ENCODE assay signal across 9 mouse cellular contexts in genomic region chr7:18926911-18927310, GRCm38 (mm10). TPM values are rescaled to one million over a fixed set of nuclear protein-coding genes. Genes with fewer than 3 reads are reported as not detected.
DNase-seq lines count a peak whose midpoint lies in the region; ATAC-seq and TF ChIP-seq lines count a peak whose summit lies in the region.
"Had no signal": no experiment of that assay in that cellular context is flagged by ENCODE, and none has a peak within 500 bp of the region (broad histone marks: within the 10 kb centered on the region; RNA-seq: fewer than 3 reads in every experiment).

No protein-coding gene starts in this region.

- peak overlapping the region; percentile 96 for H3K27ac ChIP-seq in left cerebral cortex, adult 2 months
- H3K27ac ChIP-seq in forebrain, embryonic 12.5 days = peak overlapping the region; percentile 94
- H3K27ac ChIP-seq in intestine, embryonic 16.5 days (ENCODE audit: low read length) = peak overlapping the region; percentile 33; the same call in 1 of the 2 replicates
- H3K27ac ChIP-seq in neural tube, embryonic 14.5 days (ENCODE audit: low read depth, low read length) = peak overlapping the region; percentile 94

- H3K9ac ChIP-seq in forebrain, embryonic 12.5 days = peak overlapping the region; percentile 100
- no peak overlapping the region for H3K9ac ChIP-seq in intestine, embryonic 16.5 days (ENCODE audit: low read depth, low read length)
- H3K9ac ChIP-seq in neural tube, embryonic 14.5 days (replicated peaks; ENCODE audit: low read depth, low read length) = peak overlapping the region; percentile 99

- H3K27me3 ChIP-seq in forebrain, embryonic 12.5 days = no peaks in the 10 kb centered on the region; the same call in 1 of the 2 replicates
- H3K27me3 ChIP-seq in intestine, embryonic 16.5 days (replicated peaks; ENCODE audit: control insufficient read depth, insufficient read depth, low read length) = peaks cover 44% of the 10 kb centered on the region
- H3K27me3 ChIP-seq in neural tube, embryonic 14.5 days (ENCODE audit: control insufficient read depth, insufficient read depth, low read length) = no peaks in the 10 kb centered on the region

- ATAC-seq in forebrain, embryonic 12.5 days (ENCODE audit: low FRiP score) = 0 out of 2 replicates have a peak, but pooled peaks have one; percentile 0
- ATAC-seq in intestine, embryonic 16.5 days = 0 out of 2 replicates have a peak, but pooled peaks have one; percentile 7
- ATAC-seq in neural tube, embryonic 14.5 days (ENCODE audit: low read depth) = peak; percentile 4; the same call in 1 of the 2 replicates
- no peak for ATAC-seq in monocyte, adult 5-6 weeks (replicated peaks; ENCODE audit: insufficient number of reproducible peaks, low FRiP score, low TSS enrichment, poor library complexity, severe bottlenecking)
- ATAC-seq in erythroblast, adult 5-6 weeks (replicated peaks; ENCODE audit: low FRiP score, poor library complexity, severe bottlenecking) = no peak

- peak overlapping the region; percentile 77 for H3K4me2 ChIP-seq in forebrain, embryonic 12.5 days
- peak overlapping the region; percentile 87; the same call in 1 of the 2 replicates for H3K4me2 ChIP-seq in intestine, embryonic 16.5 days (ENCODE audit: low read depth, low read length)
- H3K4me2 ChIP-seq in neural tube, embryonic 14.5 days (ENCODE audit: low read depth, low read length) = peak overlapping the region; percentile 85

- H3K9me3 ChIP-seq in forebrain, embryonic 12.5 days = no peaks in the 10 kb centered on the region
- no peaks in the 10 kb centered on the region for H3K9me3 ChIP-seq in intestine, embryonic 16.5 days (ENCODE audit: control insufficient read depth, low read length)
- no peaks in the 10 kb centered on the region for H3K9me3 ChIP-seq in neural tube, embryonic 14.5 days (ENCODE audit: control insufficient read depth, low read length)

- peaks cover 65% of the 10 kb centered on the region for H3K4me1 ChIP-seq in forebrain, embryonic 12.5 days
- H3K4me1 ChIP-seq in intestine, embryonic 16.5 days (ENCODE audit: control insufficient read depth, insufficient read depth, low read length) = peaks cover 7% of the 10 kb centered on the region; the same call in 1 of the 2 replicates
- H3K4me1 ChIP-seq in neural tube, embryonic 14.5 days (ENCODE audit: control insufficient read depth, insufficient read depth, low read length) = peaks cover 43% of the 10 kb centered on the region

- no peak for TF ChIP-seq CTCF in left cerebral cortex, adult 2 months (IDR thresholded peaks at IDR 0.05)

- H3K36me3 ChIP-seq in forebrain, embryonic 12.5 days (replicated peaks) = no peaks in the 10 kb centered on the region
- H3K36me3 ChIP-seq in intestine, embryonic 16.5 days (ENCODE audit: control insufficient read depth, insufficient read depth, low read length) = no peaks in the 10 kb centered on the region
- no peaks in the 10 kb centered on the region for H3K36me3 ChIP-seq in neural tube, embryonic 14.5 days (ENCODE audit: control insufficient read depth, insufficient read depth, low read length)

- DNase-seq in left cerebral cortex, adult 2 months (ENCODE audit: extremely low spot score in 1 of 2, low spot score in 2 of 2) = no peak
- no peak for DNase-seq in left cerebral cortex, postnatal 36 days (ENCODE audit: low spot score in 2 of 2)
- DNase-seq in embryo, embryonic 10 days (ENCODE audit: low spot score) = no peak
- DNase-seq: thymus, adult 2 months had no signal

- intact Hi-C loops in left cerebral cortex, adult 2 months (cut with DNase I) = loop anchor here (2.0 kb wide), 1 partner anchor 24 kb away; no protein-coding TSS in a partner anchor
- intact Hi-C loops in left cerebral cortex, postnatal 36 days (cut with DNase I) = loop anchor here (5.0 kb wide), 1 partner anchor 35 kb away; no protein-coding TSS in a partner anchor

- 55% methylated on average over 6 of the region's 6 CpGs for WGBS in forebrain, embryonic 12.5 days
- 36% methylated on average over 6 of the region's 6 CpGs for WGBS in intestine, embryonic 16.5 days
- WGBS in neural tube, embryonic 14.5 days = 38% methylated on average over 6 of the region's 6 CpGs

- H3K4me3 ChIP-seq in left cerebral cortex, adult 2 months = peak overlapping the region; percentile 88
- peak overlapping the region; percentile 95 for H3K4me3 ChIP-seq in forebrain, embryonic 12.5 days (replicated peaks)
- H3K4me3 ChIP-seq in intestine, embryonic 16.5 days (ENCODE audit: low read length) = peak overlapping the region; percentile 58
- peak overlapping the region; percentile 90 for H3K4me3 ChIP-seq in neural tube, embryonic 14.5 days (ENCODE audit: low read depth, low read length)

RNA-seq across cellular contexts. Expression of gene Nova2, which starts 1.2 kb away (rescaled TPM):
- 10 to 100 TPM; 79.9 to 86.4 TPM for total RNA-seq in left cerebral cortex, adult 2 months (2021)
- 10 to 100 TPM; 75.3 to 88.8 TPM for total RNA-seq in left cerebral cortex, postnatal 36 days (2021)
- 10.8 and 11.3 TPM in 2 replicates for polyA plus RNA-seq in forebrain, embryonic 12.5 days (2016; fragmentation: Nextera tagmentation; extraction: Ambion mirVana)
- polyA plus RNA-seq in intestine, embryonic 16.5 days (2015; fragmentation: Nextera tagmentation; extraction: Ambion mirVana) = 0.34 and 0.40 TPM in 2 replicates
- 17.1 and 18.4 TPM in 2 replicates for polyA plus RNA-seq in neural tube, embryonic 14.5 days (2014; fragmentation: Nextera tagmentation; extraction: Ambion mirVana)
- total RNA-seq in monocyte, adult 5-6 weeks (2017) = not detected in 3 replicates
- total RNA-seq in erythroblast, adult 5-6 weeks (2015; ENCODE audit: low replicate concordance) = not detected in 2 replicates
- total RNA-seq in erythroblast, adult 5-6 weeks (2017; ENCODE audit: low replicate concordance) = not detected in 2 replicates

RNA-seq across cellular contexts. Expression of gene Ccdc61, which starts 16.7 kb away (rescaled TPM):
- 10 to 100 TPM; 10.5 to 11.0 TPM for total RNA-seq in left cerebral cortex, adult 2 months (2021)
- 10 to 100 TPM; 10.6 to 11.0 TPM for total RNA-seq in left cerebral cortex, postnatal 36 days (2021)
- polyA plus RNA-seq in forebrain, embryonic 12.5 days (2016; fragmentation: Nextera tagmentation; extraction: Ambion mirVana) = 39.7 and 41.0 TPM in 2 replicates
- 23.7 and 24.7 TPM in 2 replicates for polyA plus RNA-seq in intestine, embryonic 16.5 days (2015; fragmentation: Nextera tagmentation; extraction: Ambion mirVana)
- 17.6 and 20.2 TPM in 2 replicates for polyA plus RNA-seq in neural tube, embryonic 14.5 days (2014; fragmentation: Nextera tagmentation; extraction: Ambion mirVana)
- total RNA-seq in monocyte, adult 5-6 weeks (2017) = 10.6 to 30.0 TPM (median 24.7 TPM) in 3 replicates
- total RNA-seq in erythroblast, adult 5-6 weeks (2015; ENCODE audit: low replicate concordance) = 5.2 TPM in 1 of 2 replicates, not detected in the other
- total RNA-seq in erythroblast, adult 5-6 weeks (2017; ENCODE audit: low replicate concordance) = 5.8 and 16.9 TPM in 2 replicates

RNA-seq across cellular contexts. Expression of gene Pglyrp1, which starts 55.8 kb away (rescaled TPM):
- total RNA-seq in left cerebral cortex, adult 2 months (2021) = 10 to 100 TPM; 18.8 to 25.6 TPM
- 10 to 100 TPM; 20.5 to 21.9 TPM for total RNA-seq in left cerebral cortex, postnatal 36 days (2021)
- 1.8 and 3.1 TPM in 2 replicates for polyA plus RNA-seq in forebrain, embryonic 12.5 days (2016; fragmentation: Nextera tagmentation; extraction: Ambion mirVana)
- 101 and 106 TPM in 2 replicates for polyA plus RNA-seq in intestine, embryonic 16.5 days (2015; fragmentation: Nextera tagmentation; extraction: Ambion mirVana)
- polyA plus RNA-seq in neural tube, embryonic 14.5 days (2014; fragmentation: Nextera tagmentation; extraction: Ambion mirVana) = 18.3 and 18.7 TPM in 2 replicates
- 88.5 to 148 TPM (median 139 TPM) in 3 replicates for total RNA-seq in monocyte, adult 5-6 weeks (2017)
- 330 and 397 TPM in 2 replicates for total RNA-seq in erythroblast, adult 5-6 weeks (2015; ENCODE audit: low replicate concordance)
- 26.8 and 56.7 TPM in 2 replicates for total RNA-seq in erythroblast, adult 5-6 weeks (2017; ENCODE audit: low replicate concordance)

Comparison
In these comparisons a context has a peak if more than half of its experiments do, and no peak if none do; other contexts are left out.
1. H3K27ac ChIP-seq: peak in every context shown above with its lines; median percentile 96 in left cerebral cortex, adult 2 months; 94 in forebrain, embryonic 12.5 days; 94 in neural tube, embryonic 14.5 days; 33 in intestine, embryonic 16.5 days.
2. ATAC-seq: peak in forebrain, embryonic 12.5 days (single experiment), intestine, embryonic 16.5 days (single experiment) and neural tube, embryonic 14.5 days (single experiment); none in monocyte, adult 5-6 weeks (single experiment) and erythroblast, adult 5-6 weeks (single experiment).
3. RNA of gene Nova2, which starts 1.2 kb away (total RNA-seq): 75.3 to 88.8 TPM in left cerebral cortex, postnatal 36 days and 79.9 to 86.4 TPM in left cerebral cortex, adult 2 months; not detected in monocyte, adult 5-6 weeks and not detected in erythroblast, adult 5-6 weeks; every median in the first group is over 10 times any median in the second.
4. Peak in every context shown above with its lines, with median percentiles within 50 percentile points of each other: H3K4me3 ChIP-seq and H3K4me2 ChIP-seq.